Mouse (Mus musculus) E14TG2a.4 (cell line): Measurements from ENCODE around the gene Cox7a2l.

Source experiments
- CTCF ChIP-seq: conservative IDR thresholded peaks from 2 replicates; pipeline ENCODE4 v1.5.1; 2014; ENCODE audit warnings: low read length
- POU5F1 ChIP-seq: IDR thresholded peaks from 2 replicates; pipeline ENCODE4 v1.6.1; 2014; ENCODE audit warnings: low read length, borderline replicate concordance

DNA sequence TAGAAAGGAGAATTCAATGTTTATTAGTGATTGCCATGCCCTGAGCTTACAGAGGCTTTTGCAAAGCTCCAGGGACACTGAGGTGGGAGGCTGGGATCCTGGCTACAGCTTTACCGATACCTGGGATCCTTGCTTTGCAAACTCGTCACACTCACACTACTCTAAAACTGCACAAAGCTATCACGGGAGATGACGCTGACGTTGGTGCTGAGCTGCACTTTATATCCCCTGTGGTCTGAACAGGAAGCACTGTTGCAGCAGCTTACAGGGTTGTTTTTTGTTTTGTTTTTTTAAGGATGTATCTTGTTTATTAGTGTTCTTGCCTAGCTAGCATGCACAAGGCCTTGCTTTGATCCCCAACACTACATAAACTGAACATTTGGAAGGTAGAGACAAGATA, 63.5 kb downstream of the Cox7a2l start:
- TF ChIP-seq CTCF (no peak), POU5F1 (no peak)
